Mouse (Mus musculus) embryonic facial prominence, embryonic 11.5 days (tissue): Measurements from ENCODE around the gene Tmem38a. TPM values are rescaled to one million over a fixed set of nuclear protein-coding genes. Genes with fewer than 3 reads are reported as not detected.

Experiments used
- ATAC-seq: fragments of 200-750 bp; cut with Nextera tagmentation; replicated peaks from 2 replicates; pipeline ENCODE4 v1.8.0; 2017; ENCODE audit warnings: low read depth; ENCODE audit not compliant: insufficient number of reproducible peaks, low FRiP score, low TSS enrichment
- DNase-seq: peaks from one replicate; pipeline ENCODE4 v3.0.0-alpha.2; 2015; ENCODE audit warnings: low spot score
- H3K27ac ChIP-seq: fragments of 300-500 bp; sonication (generic); replicated peaks from 2 replicates; pipeline ENCODE4 v1.5.1; 2014; ENCODE audit warnings: mild to moderate bottlenecking, low read depth, low read length, control low read depth
- H3K27me3 ChIP-seq: fragments of 300-500 bp; sonication (generic); 2 replicates; pipeline ENCODE4 v1.6.1; 2014; ENCODE audit warnings: mild to moderate bottlenecking, low read length, moderate library complexity, mixed read lengths; ENCODE audit not compliant: control insufficient read depth, insufficient read depth
- H3K36me3 ChIP-seq: fragments of 300-500 bp; sonication (generic); replicated peaks from 2 replicates; pipeline ENCODE4 v1.6.1; 2014; ENCODE audit warnings: low read depth, mild to moderate bottlenecking, low read length, moderate library complexity, mixed read lengths; ENCODE audit not compliant: control insufficient read depth, insufficient read depth
- H3K4me1 ChIP-seq: fragments of 300-500 bp; sonication (generic); 2 replicates; pipeline ENCODE4 v1.6.1; 2014; ENCODE audit warnings: low read length, mixed read lengths; ENCODE audit not compliant: control insufficient read depth, insufficient read depth
- H3K4me2 ChIP-seq: fragments of 300-500 bp; sonication (generic); 2 replicates; pipeline ENCODE4 v1.6.1; 2014; ENCODE audit warnings: low read depth, mild to moderate bottlenecking, control low read depth, low read length, moderate library complexity
- H3K4me3 ChIP-seq: fragments of 300-500 bp; sonication (generic); 2 replicates; pipeline ENCODE4 v1.5.1; 2014; ENCODE audit warnings: low read depth, low read length, control low read depth
- H3K9ac ChIP-seq: fragments of 300-500 bp; sonication (generic); replicated peaks from 2 replicates; pipeline ENCODE4 v1.6.1; 2014; ENCODE audit warnings: mild to moderate bottlenecking, control low read depth, low read length
- H3K9me3 ChIP-seq: fragments of 300-500 bp; sonication (generic); replicated peaks from 2 replicates; pipeline ENCODE4 v1.6.1; 2016; ENCODE audit warnings: mild to moderate bottlenecking, low read length, inconsistent platforms, mixed read lengths; ENCODE audit not compliant: control insufficient read depth
- WGBS: fragments of 180-500 bp; shearing (Covaris S2); extraction: QIAGEN DNeasy Blood & Tissue Kit; methylation state at CpG from one replicate; pipeline ENCODE4 v1.1.7; 2014; 5-methylcytosine and 5-hydroxymethylcytosine counted together
- polyA plus RNA-seq: library from polyadenylated mRNA; unstranded; fragments of >200 nt; fragmentation: Nextera tagmentation; extraction: Ambion mirVana; gene quantifications from 2 replicates; pipeline ENCODE4 v1.2.1, GENCODE M21; 2014

Gene Tmem38a
- polyA plus RNA-seq, 1 experiment from 2014 or later: 10.9 TPM

DNA sequence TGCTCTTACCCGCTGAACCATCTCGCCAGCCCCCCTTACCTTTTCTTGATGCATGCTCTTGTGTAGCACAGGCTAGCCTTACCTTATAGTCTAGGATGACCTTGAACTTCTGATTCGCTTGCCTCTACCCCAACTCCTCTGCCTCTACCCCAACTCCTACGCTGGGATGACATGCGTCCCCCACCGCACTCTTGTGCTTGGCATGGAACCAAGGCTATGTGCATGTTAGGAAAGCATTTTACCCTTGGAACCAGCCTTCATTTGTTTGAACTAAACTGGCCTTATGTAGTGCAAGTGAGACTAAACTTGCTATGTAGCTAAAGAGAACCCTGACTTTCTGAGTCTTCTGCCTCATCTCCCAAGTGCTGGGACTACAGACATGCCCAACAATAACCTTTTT is 4.1 kb downstream of the Tmem38a start:
- ATAC-seq: no peak
- Histone ChIP-seq H3K4me2 (no peak overlapping the region), H3K36me3 (no peaks in the 10 kb centered on the region), H3K27me3 (no peaks in the 10 kb centered on the region), H3K4me3 (no peak overlapping the region), H3K9me3 (no peaks in the 10 kb centered on the region), H3K4me1 (no peaks in the 10 kb centered on the region), H3K27ac (no peak overlapping the region), H3K9ac (no peak overlapping the region)
- DNase-seq: no peak
- 93% methylated on average over 6 of the region's 6 CpGs for WGBS

GRCm38 (mm10) chr8:72577266-72577665 is 5.4 kb downstream of the Tmem38a start:
- H3K36me3 ChIP-seq: no peaks in the 10 kb centered on the region
- no peaks in the 10 kb centered on the region for H3K27me3 ChIP-seq
- H3K4me2 ChIP-seq: no peak overlapping the region
- H3K27ac ChIP-seq: no peak overlapping the region
- H3K9ac ChIP-seq: no peak overlapping the region
- no peaks in the 10 kb centered on the region for H3K4me1 ChIP-seq
- H3K4me3 ChIP-seq: no peak overlapping the region
- no peak for DNase-seq
- no peak for ATAC-seq
- no peaks in the 10 kb centered on the region for H3K9me3 ChIP-seq
- WGBS: 92% methylated on average over 3 of the region's 3 CpGs

DNA sequence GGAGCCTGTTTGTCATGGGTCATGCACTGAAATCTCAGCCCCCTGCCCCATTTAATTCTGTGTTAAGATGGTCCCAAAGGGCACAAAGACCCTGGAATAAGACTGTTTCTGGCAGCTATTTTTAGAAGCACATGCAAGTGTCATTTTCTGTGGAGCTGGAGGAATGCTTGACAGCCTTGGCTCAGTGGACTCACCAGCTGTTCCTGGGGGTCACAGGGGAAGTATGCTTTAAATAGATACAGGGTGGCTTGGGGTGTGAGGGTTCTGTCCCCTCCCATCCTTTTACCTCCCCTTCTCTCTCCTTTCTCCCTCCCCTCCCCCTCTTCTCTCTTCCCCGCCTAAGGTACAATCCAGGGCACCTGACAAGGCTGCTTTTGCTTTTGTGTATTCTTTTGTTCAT is 6.1 kb downstream of the Tmem38a start:
- ATAC-seq (no peak), DNase-seq (no peak)
- no peaks in the 10 kb centered on the region for H3K36me3 ChIP-seq
- H3K9ac ChIP-seq: no peak overlapping the region
- no peak overlapping the region for H3K4me2 ChIP-seq
- no peaks in the 10 kb centered on the region for H3K4me1 ChIP-seq
- H3K27ac ChIP-seq: no peak overlapping the region
- H3K27me3 ChIP-seq: no peaks in the 10 kb centered on the region
- H3K9me3 ChIP-seq: no peaks in the 10 kb centered on the region
- no peak overlapping the region for H3K4me3 ChIP-seq
- WGBS: 69% methylated on average over 1 of the region's 1 CpGs

- Histone ChIP-seq H3K27me3 (no peaks in the 10 kb centered on the region), H3K9ac (no peak overlapping the region), H3K36me3 (no peaks in the 10 kb centered on the region), H3K4me1 (no peaks in the 10 kb centered on the region), H3K4me2 (no peak overlapping the region), H3K4me3 (no peak overlapping the region), H3K9me3 (no peaks in the 10 kb centered on the region), H3K27ac (no peak overlapping the region)
- 77% methylated on average over 9 of the region's 9 CpGs for WGBS
- ATAC-seq (no peak), DNase-seq (no peak)
Measured at GRCm38 (mm10) chr8:72579374-72579773, 7.5 kb downstream of the Tmem38a start.

GRCm38 (mm10) chr8:72583056-72583771 is 11.4 kb downstream of the Tmem38a start:
- Histone ChIP-seq H3K9ac (no peak overlapping the region), H3K27ac (no peak overlapping the region), H3K4me3 (no peak overlapping the region), H3K36me3 (no peaks in the 10 kb centered on the region), H3K4me2 (no peak overlapping the region), H3K9me3 (no peaks in the 10 kb centered on the region), H3K4me1 (no peaks in the 10 kb centered on the region), H3K27me3 (no peaks in the 10 kb centered on the region)
- DNase-seq: no peak
- WGBS: 77% methylated on average over 7 of the region's 7 CpGs
- no peak for ATAC-seq

DNA sequence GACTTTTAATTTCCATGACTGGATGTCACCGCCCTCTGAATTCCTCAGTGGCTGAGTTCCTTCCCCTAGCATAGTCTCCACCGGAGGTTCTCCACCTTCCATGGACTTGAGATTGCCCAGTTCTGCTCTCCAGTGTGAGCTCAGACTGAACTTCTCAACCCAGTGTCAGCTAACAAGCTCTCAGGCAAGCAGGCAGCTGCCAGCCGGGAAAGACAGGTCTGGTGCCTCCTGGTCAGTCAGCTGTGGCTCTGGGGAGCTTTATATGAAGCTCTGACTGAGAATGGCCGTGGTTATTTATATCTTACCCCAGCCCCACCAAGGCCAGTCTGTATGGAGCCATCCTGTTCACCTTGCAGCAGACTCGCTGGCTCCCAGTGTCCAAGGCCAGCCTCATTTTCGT is 12.5 kb downstream of the Tmem38a start:
- Histone ChIP-seq H3K27ac (no peak overlapping the region), H3K27me3 (no peaks in the 10 kb centered on the region), H3K4me2 (no peak overlapping the region), H3K4me1 (no peaks in the 10 kb centered on the region), H3K9me3 (no peaks in the 10 kb centered on the region), H3K9ac (no peak overlapping the region), H3K4me3 (no peak overlapping the region), H3K36me3 (no peaks in the 10 kb centered on the region)
- 81% methylated on average over 6 of the region's 6 CpGs for WGBS
- ATAC-seq (no peak), DNase-seq (no peak)

DNA sequence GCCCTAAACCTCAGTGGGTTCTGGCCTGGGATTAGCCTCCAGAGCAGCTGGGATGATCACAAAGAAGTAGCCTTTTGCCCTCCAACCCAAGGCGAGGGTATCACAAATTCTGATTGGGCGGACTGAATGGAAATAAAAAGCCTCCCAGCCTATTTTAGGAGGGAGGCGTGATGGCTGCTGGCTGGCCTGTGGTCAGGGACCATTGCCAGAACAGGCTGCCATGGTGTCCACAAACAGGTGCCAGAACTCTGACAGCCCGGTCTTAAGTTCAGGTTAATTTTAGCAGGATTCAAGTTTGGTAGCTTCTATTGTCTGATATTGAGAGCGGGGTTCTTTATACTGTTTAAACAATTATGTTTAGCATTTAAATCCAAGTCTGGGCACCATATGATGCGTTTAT is 16.0 kb downstream of the Tmem38a start:
- no peak overlapping the region for H3K9ac ChIP-seq
- no peaks in the 10 kb centered on the region for H3K36me3 ChIP-seq
- no peaks in the 10 kb centered on the region for H3K27me3 ChIP-seq
- no peak overlapping the region for H3K4me2 ChIP-seq
- H3K27ac ChIP-seq: no peak overlapping the region
- no peaks in the 10 kb centered on the region for H3K4me1 ChIP-seq
- H3K9me3 ChIP-seq: no peaks in the 10 kb centered on the region
- DNase-seq (no peak), ATAC-seq (no peak)
- H3K4me3 ChIP-seq: no peak overlapping the region
- 78% methylated on average over 6 of the region's 6 CpGs for WGBS

DNA sequence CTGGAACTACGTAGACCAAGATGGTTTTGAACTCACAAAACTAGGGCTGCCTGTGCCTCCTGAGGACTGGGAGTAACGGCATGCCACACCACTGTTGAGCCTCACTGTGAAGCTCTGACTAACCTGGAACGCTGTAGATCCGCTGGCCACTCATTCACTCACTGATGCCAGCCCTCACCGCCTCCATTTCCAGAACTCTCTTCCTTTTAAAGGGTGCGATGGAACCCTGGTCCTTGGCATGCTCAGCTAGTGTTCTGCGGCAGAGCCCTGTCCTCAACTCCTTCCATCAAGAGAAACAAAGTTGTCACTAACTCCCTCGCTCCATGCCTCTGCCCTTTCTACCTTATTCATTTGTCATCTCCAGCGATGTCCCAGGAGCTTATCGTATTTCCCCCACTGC is 17.0 kb downstream of the Tmem38a start:
- Histone ChIP-seq H3K9ac (no peak overlapping the region), H3K27ac (no peak overlapping the region), H3K9me3 (no peaks in the 10 kb centered on the region), H3K4me3 (no peak overlapping the region), H3K27me3 (no peaks in the 10 kb centered on the region), H3K4me2 (no peak overlapping the region), H3K36me3 (no peaks in the 10 kb centered on the region), H3K4me1 (no peaks in the 10 kb centered on the region)
- WGBS: 89% methylated on average over 10 of the region's 10 CpGs
- ATAC-seq: no peak
- DNase-seq: no peak
